Mouse (Mus musculus): ENCODE data around the gene Kcnb1.

- TF ChIP-seq GATA1 (IDR thresholded peaks at IDR 0.05; ENCODE audit: low read length) (no peak), TAL1 (IDR thresholded peaks at IDR 0.05; ENCODE audit: low read length) (no peak)
Measured at GRCm38 (mm10) chr2:167067575-167067974, 122.4 kb downstream of the Kcnb1 start.

All from erythroblast, embryonic 14.5 days (primary cell).